ENCODE assay signal across 9 mouse cellular contexts in the genomic region with DNA sequence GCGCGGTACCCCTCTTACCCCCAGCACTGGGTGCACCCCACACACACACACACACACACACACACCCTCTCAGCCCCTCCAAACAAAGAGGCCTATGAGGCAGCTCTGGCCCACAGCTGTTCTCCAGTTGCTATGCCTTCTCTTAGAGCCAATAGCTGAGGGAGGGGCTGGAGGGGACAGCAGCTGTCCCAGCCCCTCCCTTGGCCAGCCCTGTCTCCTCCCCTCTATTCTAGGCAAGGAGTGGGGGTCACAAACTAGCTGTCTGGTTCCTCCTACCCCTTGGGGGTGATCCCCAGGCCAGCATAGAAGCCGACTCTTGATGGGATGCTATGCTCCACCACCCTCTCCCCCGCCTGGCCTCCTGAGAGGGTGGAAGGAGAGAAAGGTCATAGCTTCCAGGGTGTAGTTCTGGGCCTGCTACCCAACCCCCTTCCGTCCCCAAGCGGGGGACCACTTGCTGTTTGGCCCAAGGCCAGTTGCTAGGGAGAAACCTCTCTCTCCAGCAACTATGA. TPM values are rescaled to one million over a fixed set of nuclear protein-coding genes. Genes with fewer than 3 reads are reported as not detected.
DNase-seq lines count a peak whose midpoint lies in the region; ATAC-seq lines count a peak whose summit lies in the region.
"Had no signal": no experiment of that assay in that cellular context is flagged by ENCODE, and none has a peak within 500 bp of the region (broad histone marks: within the 10 kb centered on the region; RNA-seq: fewer than 3 reads in every experiment).

No protein-coding gene starts in this region.

- DNase-seq in kidney, postnatal 10 days: peak; percentile 47
- DNase-seq in kidney, adult 8-10 months: no peak
- peak; percentile 42 for DNase-seq in embryonic facial prominence, embryonic 11.5 days (ENCODE audit: low spot score)
- no peak for DNase-seq in adrenal gland, adult 18-20 months (ENCODE audit: low spot score in 2 of 2)
- DNase-seq in cerebellum, adult 8-10 months: no peak
- no peak for DNase-seq in urinary bladder, postnatal 10 days (ENCODE audit: low spot score)

- peaks cover 17% of the 10 kb centered on the region for H3K27me3 ChIP-seq in embryonic facial prominence, embryonic 11.5 days (ENCODE audit: control insufficient read depth, insufficient read depth, low read length)
- H3K27me3 ChIP-seq in heart, embryonic 11.5 days (ENCODE audit: control insufficient read depth, insufficient read depth, low read length): no peaks in the 10 kb centered on the region
- peaks cover 12% of the 10 kb centered on the region; the same call in 1 of the 2 replicates for H3K27me3 ChIP-seq in limb, embryonic 15.5 days

- 3% methylated on average over 5 of the region's 6 CpGs for WGBS in embryonic facial prominence, embryonic 11.5 days
- 13% methylated on average over 6 of the region's 6 CpGs for WGBS in heart, embryonic 11.5 days (ENCODE audit: insufficient replicate concordance)
- 14% methylated on average over 6 of the region's 6 CpGs for WGBS in limb, embryonic 15.5 days

- peak overlapping the region; percentile 21; the same call in 1 of the 2 replicates for H3K4me3 ChIP-seq in embryonic facial prominence, embryonic 11.5 days (ENCODE audit: low read depth, low read length)
- H3K4me3 ChIP-seq in heart, embryonic 11.5 days (ENCODE audit: low read depth, low read length): peak overlapping the region; percentile 67
- peak overlapping the region; percentile 61 for H3K4me3 ChIP-seq in limb, embryonic 15.5 days

- peaks cover 18% of the 10 kb centered on the region for H3K4me1 ChIP-seq in embryonic facial prominence, embryonic 11.5 days (ENCODE audit: control insufficient read depth, insufficient read depth, low read length)
- peaks cover 33% of the 10 kb centered on the region for H3K4me1 ChIP-seq in heart, embryonic 11.5 days (ENCODE audit: control insufficient read depth, insufficient read depth, low read length)
- peaks cover 65% of the 10 kb centered on the region for H3K4me1 ChIP-seq in limb, embryonic 15.5 days

- no peaks in the 10 kb centered on the region for H3K9me3 ChIP-seq in embryonic facial prominence, embryonic 11.5 days (replicated peaks; ENCODE audit: control insufficient read depth, low read length)
- no peaks in the 10 kb centered on the region for H3K9me3 ChIP-seq in heart, embryonic 11.5 days (replicated peaks; ENCODE audit: control insufficient read depth, low read length)
- no peaks in the 10 kb centered on the region for H3K9me3 ChIP-seq in limb, embryonic 15.5 days

- peak overlapping the region; percentile 13; the same call in 1 of the 2 replicates for H3K27ac ChIP-seq in embryonic facial prominence, embryonic 11.5 days (replicated peaks; ENCODE audit: low read depth, low read length)
- H3K27ac ChIP-seq in heart, embryonic 11.5 days (ENCODE audit: low read depth, low read length): peak overlapping the region; percentile 97
- H3K27ac ChIP-seq in limb, embryonic 15.5 days: peak overlapping the region; percentile 87

- no peaks in the 10 kb centered on the region for H3K36me3 ChIP-seq in embryonic facial prominence, embryonic 11.5 days (replicated peaks; ENCODE audit: control insufficient read depth, insufficient read depth, low read depth, low read length)
- H3K36me3 ChIP-seq in heart, embryonic 11.5 days (ENCODE audit: control insufficient read depth, insufficient read depth, low read length): peaks cover 11% of the 10 kb centered on the region
- H3K36me3 ChIP-seq in limb, embryonic 15.5 days: peaks cover 32% of the 10 kb centered on the region

- peak overlapping the region; percentile 89 for H3K4me2 ChIP-seq in embryonic facial prominence, embryonic 11.5 days (ENCODE audit: low read depth, low read length)
- H3K4me2 ChIP-seq in heart, embryonic 11.5 days: peak overlapping the region; percentile 90
- peak overlapping the region; percentile 82 for H3K4me2 ChIP-seq in limb, embryonic 15.5 days

- peak; percentile 36; the same call in 1 of the 2 replicates for ATAC-seq in embryonic facial prominence, embryonic 11.5 days (replicated peaks; ENCODE audit: insufficient number of reproducible peaks, low FRiP score, low TSS enrichment, low read depth)
- ATAC-seq in heart, embryonic 11.5 days (replicated peaks; ENCODE audit: insufficient number of reproducible peaks, low FRiP score, low TSS enrichment): 0 out of 2 replicates have a peak, but pooled peaks have one; percentile 7
- peak; percentile 55 for ATAC-seq in limb, embryonic 15.5 days (ENCODE audit: insufficient number of reproducible peaks, low FRiP score, low TSS enrichment, low read depth)

- 0 out of 2 replicates have a peak overlapping the region, but pooled peaks have one; percentile 13 for H3K9ac ChIP-seq in embryonic facial prominence, embryonic 11.5 days (replicated peaks; ENCODE audit: low read length)
- H3K9ac ChIP-seq in heart, embryonic 11.5 days (ENCODE audit: low read depth, low read length): peak overlapping the region; percentile 80
- H3K9ac ChIP-seq in limb, embryonic 15.5 days: no peak overlapping the region

RNA-seq across cellular contexts. Expression of a gene that starts 2.9 kb away (rescaled TPM):
- 2.2 and 3.2 TPM in 2 replicates for polyA plus RNA-seq in embryonic facial prominence, embryonic 11.5 days (2014; fragmentation: Nextera tagmentation; extraction: Ambion mirVana)
- polyA plus RNA-seq in heart, embryonic 11.5 days (2014; fragmentation: Nextera tagmentation; extraction: Ambion mirVana): 37.1 and 42.5 TPM in 2 replicates
- 21.5 and 28.0 TPM in 2 replicates for polyA plus RNA-seq in limb, embryonic 15.5 days (2015; fragmentation: Nextera tagmentation; extraction: Ambion mirVana)
- 1 to 10 TPM; 2.6 to 4.6 TPM for total RNA-seq in adrenal gland, adult 18-20 months (2021)

RNA-seq across cellular contexts. Expression of a gene that starts 31.5 kb away (rescaled TPM):
- polyA plus RNA-seq in embryonic facial prominence, embryonic 11.5 days (2014; fragmentation: Nextera tagmentation; extraction: Ambion mirVana): 196 and 207 TPM in 2 replicates
- polyA plus RNA-seq in heart, embryonic 11.5 days (2014; fragmentation: Nextera tagmentation; extraction: Ambion mirVana): 200 and 209 TPM in 2 replicates
- 221 and 243 TPM in 2 replicates for polyA plus RNA-seq in limb, embryonic 15.5 days (2015; fragmentation: Nextera tagmentation; extraction: Ambion mirVana)
- total RNA-seq in adrenal gland, adult 18-20 months (2021): 100 to 1,000 TPM; 231 to 238 TPM

RNA-seq across cellular contexts. Expression of a gene that starts 35.2 kb away (rescaled TPM):
- polyA plus RNA-seq in embryonic facial prominence, embryonic 11.5 days (2014; fragmentation: Nextera tagmentation; extraction: Ambion mirVana): not detected in 2 replicates
- not detected in 2 replicates for polyA plus RNA-seq in heart, embryonic 11.5 days (2014; fragmentation: Nextera tagmentation; extraction: Ambion mirVana)
- polyA plus RNA-seq in limb, embryonic 15.5 days (2015; fragmentation: Nextera tagmentation; extraction: Ambion mirVana): not detected in 2 replicates
- total RNA-seq in adrenal gland, adult 18-20 months (2021): under 1 TPM in 1 of 2 experiments, not detected in 1; 0.93 TPM
- total RNA-seq: liver, adult 2 months had no signal
- polyA plus RNA-seq: liver, adult 2 months had no signal

RNA-seq across cellular contexts. Expression of a gene that starts 39.9 kb away (rescaled TPM):
- polyA plus RNA-seq in embryonic facial prominence, embryonic 11.5 days (2014; fragmentation: Nextera tagmentation; extraction: Ambion mirVana): 17.3 and 22.8 TPM in 2 replicates
- polyA plus RNA-seq in heart, embryonic 11.5 days (2014; fragmentation: Nextera tagmentation; extraction: Ambion mirVana): 27.0 and 30.2 TPM in 2 replicates
- 18.1 and 21.0 TPM in 2 replicates for polyA plus RNA-seq in limb, embryonic 15.5 days (2015; fragmentation: Nextera tagmentation; extraction: Ambion mirVana)
- total RNA-seq in adrenal gland, adult 18-20 months (2021): 1 to 10 TPM; 4.7 to 5.5 TPM

RNA-seq across cellular contexts. Expression of a gene that starts 47.7 kb away (rescaled TPM):
- polyA plus RNA-seq in embryonic facial prominence, embryonic 11.5 days (2014; fragmentation: Nextera tagmentation; extraction: Ambion mirVana): 0.27 and 0.28 TPM in 2 replicates
- 0.27 and 0.30 TPM in 2 replicates for polyA plus RNA-seq in heart, embryonic 11.5 days (2014; fragmentation: Nextera tagmentation; extraction: Ambion mirVana)
- 1.1 and 1.3 TPM in 2 replicates for polyA plus RNA-seq in limb, embryonic 15.5 days (2015; fragmentation: Nextera tagmentation; extraction: Ambion mirVana)
- total RNA-seq in adrenal gland, adult 18-20 months (2021): not detected

Comparison
In these comparisons a context has a peak if more than half of its experiments do, and no peak if none do; other contexts are left out.
1. DNase-seq: peak in kidney, postnatal 10 days (single experiment) and embryonic facial prominence, embryonic 11.5 days (single experiment); none in kidney, adult 8-10 months (0 of 2), adrenal gland, adult 18-20 months (0 of 2), cerebellum, adult 8-10 months (single experiment) and urinary bladder, postnatal 10 days (single experiment).
2. H3K27ac ChIP-seq: peak in every context shown above with its lines; median percentile 97 in heart, embryonic 11.5 days; 87 in limb, embryonic 15.5 days; 13 in embryonic facial prominence, embryonic 11.5 days.
3. Peak in every context shown above with its lines, with median percentiles within 50 percentile points of each other: ATAC-seq, H3K4me2 ChIP-seq and H3K4me3 ChIP-seq.